Mouse (Mus musculus) hindbrain, postnatal 0 days (tissue): ENCODE results near the gene Ogdh. TPM values are rescaled to one million over a fixed set of nuclear protein-coding genes. Genes with fewer than 3 reads are reported as not detected.
"Not testable (repeated sequence)": the region's sequence is repeated elsewhere in the genome, so short reads cannot be mapped to it uniquely, and the experiment has no call there.

Source experiments
- ATAC-seq: fragments of 200-750 bp; cut with Nextera tagmentation; 2 replicates; pipeline ENCODE4 v1.8.0; 2017; ENCODE audit warnings: mild to moderate bottlenecking, moderate TSS enrichment, moderate library complexity
- DNase-seq: peaks from one replicate; pipeline ENCODE4 v3.0.0-alpha.2; 2015; ENCODE audit warnings: low spot score
- H3K27ac ChIP-seq: fragments of 300-500 bp; sonication (generic); 2 replicates; pipeline ENCODE4 v1.5.1; 2014; ENCODE audit warnings: mild to moderate bottlenecking
- H3K27me3 ChIP-seq: fragments of 300-500 bp; sonication (generic); 2 replicates; pipeline ENCODE4 v1.6.1; 2014; ENCODE audit warnings: low read length, mixed read lengths; ENCODE audit not compliant: insufficient read depth
- H3K36me3 ChIP-seq: fragments of 300-500 bp; sonication (generic); 2 replicates; pipeline ENCODE4 v1.6.1; 2014; ENCODE audit warnings: low read length, mixed read lengths; ENCODE audit not compliant: insufficient read depth
- H3K4me1 ChIP-seq: fragments of 300-500 bp; sonication (generic); 2 replicates; pipeline ENCODE4 v1.6.1; 2014; ENCODE audit warnings: antibody characterized with exemption, low read length, mixed read lengths; ENCODE audit not compliant: insufficient read depth
- H3K4me2 ChIP-seq: fragments of 300-500 bp; sonication (generic); 2 replicates; pipeline ENCODE4 v1.6.1; 2014; ENCODE audit warnings: low read depth, mild to moderate bottlenecking, low read length, moderate library complexity, mixed read lengths
- H3K4me3 ChIP-seq: fragments of 300-500 bp; sonication (generic); 2 replicates; pipeline ENCODE4 v1.5.1; 2014; ENCODE audit warnings: low read length
- H3K9ac ChIP-seq: fragments of 300-500 bp; sonication (generic); replicated peaks from 2 replicates; pipeline ENCODE4 v1.6.1; 2014; ENCODE audit warnings: mild to moderate bottlenecking, low read length, moderate library complexity, mixed read lengths
- H3K9me3 ChIP-seq: fragments of 300-500 bp; sonication (generic); 2 replicates; pipeline ENCODE4 v1.6.1; 2016; ENCODE audit warnings: low read length, mixed read lengths
- CTCF ChIP-seq: IDR thresholded peaks from 2 replicates; pipeline ENCODE4 v1.5.1; 2016; ENCODE audit warnings: antibody characterized with exemption, control low read depth, low read depth
- WGBS: fragments of 180-500 bp; shearing (Covaris S2); extraction: QIAGEN DNeasy Blood & Tissue Kit; methylation state at CpG from one replicate; pipeline ENCODE4 v1.1.7; 2014; 5-methylcytosine and 5-hydroxymethylcytosine counted together
- polyA plus RNA-seq: library from polyadenylated mRNA; unstranded; fragments of >200 nt; fragmentation: Nextera tagmentation; extraction: Ambion mirVana; gene quantifications from 2 replicates; pipeline ENCODE4 v1.2.1, GENCODE M21; 2015
- total RNA-seq: library from RNA; depleted of rRNA; stranded (reverse); fragments of >200 nt; gene quantifications from 2 replicates; pipeline ENCODE4 v1.2.3, GENCODE M21; 2014

Ogdh gene
- total and polyA plus RNA-seq, 2 experiments from 2014 or later = 139 to 151 TPM

- Histone ChIP-seq H3K36me3 (peaks cover 40% of the 10 kb centered on the region), H3K27me3 (no peaks in the 10 kb centered on the region), H3K4me2 (no peak overlapping the region), H3K4me1 (no peaks in the 10 kb centered on the region), H3K9me3 (no peaks in the 10 kb centered on the region), H3K4me3 (no peak overlapping the region), H3K9ac (no peak overlapping the region), H3K27ac (no peak overlapping the region)
- DNase-seq = no peak
- TF ChIP-seq CTCF = no peak
- 90% methylated on average over 4 of the region's 4 CpGs for WGBS
- no peak for ATAC-seq
These were observed 63.7 kb downstream of the Ogdh start for GRCm38 (mm10) chr11:6355106-6355505.

- no peak for TF ChIP-seq CTCF
- ATAC-seq (no peak), DNase-seq (no peak)
- Histone ChIP-seq H3K4me3 (no peak overlapping the region), H3K9me3 (no peaks in the 10 kb centered on the region), H3K27me3 (no peaks in the 10 kb centered on the region), H3K36me3 (no peaks in the 10 kb centered on the region), H3K9ac (no peak overlapping the region), H3K4me1 (no peaks in the 10 kb centered on the region), H3K4me2 (no peak overlapping the region), H3K27ac (no peak overlapping the region)
- 87% methylated on average over 9 of the region's 9 CpGs for WGBS
These were observed 73.3 kb downstream of the Ogdh start for GRCm38 (mm10) chr11:6364581-6365275.

- WGBS = 19% methylated on average over 11 of the region's 11 CpGs
- H3K27ac ChIP-seq = no peak overlapping the region
- H3K9me3 ChIP-seq = no peaks in the 10 kb centered on the region
- no peak overlapping the region for H3K9ac ChIP-seq
- ATAC-seq = peak; percentile 82
- H3K4me2 ChIP-seq = no peak overlapping the region
- no peak overlapping the region for H3K4me3 ChIP-seq
- H3K27me3 ChIP-seq = no peaks in the 10 kb centered on the region
- peak; percentile 76 for DNase-seq
- TF ChIP-seq CTCF = peak; percentile 82
- H3K4me1 ChIP-seq = no peaks in the 10 kb centered on the region
- H3K36me3 ChIP-seq = no peaks in the 10 kb centered on the region
These were observed 74.5 kb downstream of the Ogdh start for GRCm38 (mm10) chr11:6365885-6366284.

GRCm38 (mm10) chr11:6366434-6366833 lies 75.0 kb downstream of the Ogdh start:
- no peaks in the 10 kb centered on the region for H3K9me3 ChIP-seq
- 72% methylated on average over 6 of the region's 6 CpGs for WGBS

GRCm38 (mm10) chr11:6367156-6367555 lies 75.7 kb downstream of the Ogdh start:
- Histone ChIP-seq H3K27me3 (no peaks in the 10 kb centered on the region), H3K36me3 (no peaks in the 10 kb centered on the region), H3K27ac (no peak overlapping the region), H3K4me3 (no peak overlapping the region), H3K4me2 (no peak overlapping the region), H3K9ac (no peak overlapping the region), H3K9me3 (no peaks in the 10 kb centered on the region), H3K4me1 (no peaks in the 10 kb centered on the region)
- TF ChIP-seq CTCF = no peak
- no peak for DNase-seq
- ATAC-seq = no peak
- WGBS = 80% methylated on average over 4 of the region's 4 CpGs

More at GRCm38 (mm10) chr11:6366434-6366833, 75.0 kb downstream of the Ogdh start:
- H3K4me1 ChIP-seq = no peaks in the 10 kb centered on the region
- H3K27ac ChIP-seq = no peak overlapping the region
- no peak overlapping the region for H3K9ac ChIP-seq
- no peaks in the 10 kb centered on the region for H3K36me3 ChIP-seq
- ATAC-seq = no peak
- DNase-seq = no peak
- no peaks in the 10 kb centered on the region for H3K27me3 ChIP-seq
- no peak overlapping the region for H3K4me2 ChIP-seq
- H3K4me3 ChIP-seq = no peak overlapping the region
- TF ChIP-seq CTCF = no peak

GRCm38 (mm10) chr11:6367986-6368385 lies 76.6 kb downstream of the Ogdh start:
- WGBS = 87% methylated on average over 5 of the region's 5 CpGs

GRCm38 (mm10) chr11:6371376-6372155 lies 80.1 kb downstream of the Ogdh start:
- H3K4me3 ChIP-seq = no peak overlapping the region
- H3K36me3 ChIP-seq = no peaks in the 10 kb centered on the region
- no peak overlapping the region for H3K4me2 ChIP-seq
- no peak for TF ChIP-seq CTCF
- H3K4me1 ChIP-seq = no peaks in the 10 kb centered on the region
- no peak for ATAC-seq
- no peak overlapping the region for H3K27ac ChIP-seq
- no peaks in the 10 kb centered on the region for H3K9me3 ChIP-seq
- no peak overlapping the region for H3K9ac ChIP-seq
- DNase-seq = no peak
- H3K27me3 ChIP-seq = no peaks in the 10 kb centered on the region
- 87% methylated on average over 11 of the region's 11 CpGs for WGBS

More at GRCm38 (mm10) chr11:6367986-6368385, 76.6 kb downstream of the Ogdh start:
- not testable (repeated sequence) for H3K4me2 ChIP-seq, H3K27me3 ChIP-seq, ATAC-seq, H3K9ac ChIP-seq, H3K27ac ChIP-seq, DNase-seq, H3K4me1 ChIP-seq, H3K4me3 ChIP-seq, H3K9me3 ChIP-seq, H3K36me3 ChIP-seq
